Mouse (Mus musculus) G1E (cell line): ENCODE data around the gene Rflnb.

ENCODE experiments used
- CTCF ChIP-seq: IDR thresholded peaks from 2 replicates; pipeline ENCODE4 v1.5.1; 2012; ENCODE audit warnings: low read depth, low read length, inconsistent platforms, mixed read lengths
- GATA1 ChIP-seq: IDR thresholded peaks from 2 replicates; pipeline ENCODE4 v1.6.1; 2012; ENCODE audit warnings: borderline replicate concordance, low read length, inconsistent platforms, mixed read lengths
- TAL1 ChIP-seq: conservative IDR thresholded peaks from 2 replicates; pipeline ENCODE4 v1.6.1; 2012; ENCODE audit warnings: low read depth, low read length, inconsistent platforms, mixed read lengths

DNA sequence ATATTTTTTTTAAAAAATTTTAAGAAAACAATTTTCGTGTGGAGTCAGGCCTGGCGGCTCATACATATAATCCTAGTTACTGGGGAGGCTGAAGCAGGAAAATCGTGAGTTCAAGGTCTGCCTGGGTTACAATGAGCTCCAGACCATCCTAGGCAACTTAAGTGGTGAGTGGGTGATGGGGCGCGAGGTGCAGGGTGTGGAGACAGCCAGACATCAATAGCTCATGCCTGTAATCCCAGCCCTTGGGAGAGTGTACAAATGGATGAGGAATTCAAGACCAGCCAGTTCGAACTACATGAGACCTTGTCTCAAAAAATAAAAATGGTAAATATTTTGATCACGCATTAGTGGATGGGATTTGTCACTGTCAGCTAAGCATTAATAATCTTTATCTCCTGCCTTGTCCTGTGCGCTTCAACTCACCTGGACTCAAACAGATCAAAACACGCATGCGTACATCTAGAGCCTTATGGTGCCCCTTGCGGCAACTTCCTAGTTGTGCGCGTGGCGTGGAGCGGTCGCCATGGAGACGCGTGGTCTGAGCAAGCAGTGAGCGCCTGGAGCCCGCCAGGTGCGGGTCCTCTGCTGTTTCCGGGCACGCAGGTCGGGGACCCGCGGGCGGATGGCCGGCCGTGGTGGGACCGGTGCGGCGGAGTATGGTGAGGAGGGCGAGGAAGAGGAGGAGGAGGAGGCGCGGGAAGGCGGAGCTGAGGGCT lies 28.0 kb downstream of the Rflnb start, which contains the start of gene 1700016K19Rik:
- TF ChIP-seq CTCF, result no peak
- TF ChIP-seq TAL1, result no peak
- TF ChIP-seq GATA1, result no peak
